Mouse (Mus musculus) forebrain, embryonic 16.5 days (tissue): ENCODE results near the gene Ccnf. TPM values are rescaled to one million over a fixed set of nuclear protein-coding genes. Genes with fewer than 3 reads are reported as not detected.

Experiments
- ATAC-seq: fragments of 200-750 bp; cut with Nextera tagmentation; 2 replicates; pipeline ENCODE4 v1.8.0; 2017; ENCODE audit warnings: mild to moderate bottlenecking, moderate library complexity
- H3K27ac ChIP-seq: fragments of 300-500 bp; sonication (generic); 2 replicates; pipeline ENCODE4 v1.5.1; 2014; ENCODE audit warnings: low read length, control low read depth
- H3K27me3 ChIP-seq: fragments of 300-500 bp; sonication (generic); replicated peaks from 2 replicates; pipeline ENCODE4 v1.6.1; 2014; ENCODE audit warnings: low read length; ENCODE audit not compliant: control insufficient read depth, insufficient read depth
- H3K36me3 ChIP-seq: fragments of 300-500 bp; sonication (generic); 2 replicates; pipeline ENCODE4 v1.6.1; 2014; ENCODE audit not compliant: control insufficient read depth, insufficient read depth
- H3K4me1 ChIP-seq: fragments of 300-500 bp; sonication (generic); replicated peaks from 2 replicates; pipeline ENCODE4 v1.6.1; 2014; ENCODE audit warnings: low read length; ENCODE audit not compliant: control insufficient read depth, insufficient read depth
- H3K4me2 ChIP-seq: fragments of 300-500 bp; sonication (generic); 2 replicates; pipeline ENCODE4 v1.6.1; 2014; ENCODE audit warnings: mild to moderate bottlenecking, low read length, control low read depth
- H3K4me3 ChIP-seq: fragments of 300-500 bp; sonication (generic); replicated peaks from 2 replicates; pipeline ENCODE4 v1.5.1; 2014; ENCODE audit warnings: mild to moderate bottlenecking, low read length, control low read depth
- H3K9ac ChIP-seq: fragments of 300-500 bp; sonication (generic); replicated peaks from 2 replicates; pipeline ENCODE4 v1.6.1; 2014; ENCODE audit warnings: low read depth, low read length, control low read depth
- H3K9me3 ChIP-seq: fragments of 300-500 bp; sonication (generic); 2 replicates; pipeline ENCODE4 v1.6.1; 2016; ENCODE audit warnings: low read length; ENCODE audit not compliant: control insufficient read depth
- WGBS: fragments of 180-500 bp; shearing (Covaris S2); extraction: QIAGEN DNeasy Blood & Tissue Kit; methylation state at CpG from one replicate; pipeline ENCODE4 v1.1.7; 2014; 5-methylcytosine and 5-hydroxymethylcytosine counted together
- polyA plus RNA-seq: library from polyadenylated mRNA; unstranded; fragments of >200 nt; fragmentation: Nextera tagmentation; extraction: Ambion mirVana; gene quantifications from 2 replicates; pipeline ENCODE4 v1.2.1, GENCODE M21; 2015

Ccnf gene
- polyA plus RNA-seq, 1 experiment from 2014 or later, result 26.0 TPM

GRCm38 (mm10) chr17:24199252-24199651, 52.0 kb downstream of the Ccnf start:
- Histone ChIP-seq H3K36me3 (no peaks in the 10 kb centered on the region), H3K4me1 (peaks cover 34% of the 10 kb centered on the region), H3K9ac (no peak overlapping the region), H3K27me3 (no peaks in the 10 kb centered on the region), H3K9me3 (no peaks in the 10 kb centered on the region), H3K4me3 (no peak overlapping the region), H3K4me2 (no peak overlapping the region), H3K27ac (peak overlapping the region; percentile 77)
- WGBS, result 73% methylated on average over 4 of the region's 4 CpGs
- peak; percentile 69 for ATAC-seq

- no peak for ATAC-seq
- no peaks in the 10 kb centered on the region for H3K9me3 ChIP-seq
- no peak overlapping the region for H3K27ac ChIP-seq
- no peaks in the 10 kb centered on the region for H3K36me3 ChIP-seq
- no peak overlapping the region for H3K4me3 ChIP-seq
- no peak overlapping the region for H3K4me2 ChIP-seq
- peaks cover 19% of the 10 kb centered on the region for H3K4me1 ChIP-seq
- 71% methylated on average over 15 of the region's 15 CpGs for WGBS
- no peaks in the 10 kb centered on the region for H3K27me3 ChIP-seq
- no peak overlapping the region; the same call in 1 of the 2 replicates for H3K9ac ChIP-seq
Observed at GRCm38 (mm10) chr17:24197032-24197824, 54.1 kb downstream of the Ccnf start.

- Histone ChIP-seq H3K9ac (no peak overlapping the region), H3K36me3 (no peaks in the 10 kb centered on the region), H3K9me3 (no peaks in the 10 kb centered on the region), H3K4me3 (no peak overlapping the region), H3K4me1 (peaks cover 12% of the 10 kb centered on the region; the same call in 1 of the 2 replicates), H3K4me2 (no peak overlapping the region), H3K27ac (no peak overlapping the region), H3K27me3 (no peaks in the 10 kb centered on the region)
- no peak for ATAC-seq
- 63% methylated on average over 2 of the region's 2 CpGs for WGBS
Observed at GRCm38 (mm10) chr17:24195349-24195748, 55.9 kb downstream of the Ccnf start.

GRCm38 (mm10) chr17:24193769-24194168, 57.5 kb downstream of the Ccnf start:
- Histone ChIP-seq H3K36me3 (no peaks in the 10 kb centered on the region), H3K4me2 (no peak overlapping the region), H3K9ac (no peak overlapping the region), H3K27ac (no peak overlapping the region), H3K4me1 (peaks cover 3% of the 10 kb centered on the region; the same call in 1 of the 2 replicates), H3K27me3 (no peaks in the 10 kb centered on the region), H3K9me3 (no peaks in the 10 kb centered on the region), H3K4me3 (no peak overlapping the region)
- ATAC-seq, result no peak
- WGBS, result 92% methylated on average over 5 of the region's 5 CpGs

GRCm38 (mm10) chr17:24193268-24193667, 58.0 kb downstream of the Ccnf start:
- no peak overlapping the region for H3K4me3 ChIP-seq
- no peak for ATAC-seq
- H3K36me3 ChIP-seq, result peaks cover 2% of the 10 kb centered on the region; the same call in 1 of the 2 replicates
- no peaks in the 10 kb centered on the region for H3K9me3 ChIP-seq
- peaks cover 3% of the 10 kb centered on the region; the same call in 1 of the 2 replicates for H3K4me1 ChIP-seq
- no peak overlapping the region for H3K4me2 ChIP-seq
- H3K9ac ChIP-seq, result no peak overlapping the region
- no peak overlapping the region for H3K27ac ChIP-seq
- H3K27me3 ChIP-seq, result no peaks in the 10 kb centered on the region
- WGBS, result 89% methylated on average over 8 of the region's 8 CpGs

- no peak for ATAC-seq
Observed at GRCm38 (mm10) chr17:24192848-24193247, 58.4 kb downstream of the Ccnf start.

GRCm38 (mm10) chr17:24191481-24191880, 59.8 kb downstream of the Ccnf start:
- H3K4me3 ChIP-seq, result no peak overlapping the region
- H3K27me3 ChIP-seq, result no peaks in the 10 kb centered on the region
- 62% methylated on average over 4 of the region's 4 CpGs for WGBS
- H3K36me3 ChIP-seq, result peaks cover 2% of the 10 kb centered on the region; the same call in 1 of the 2 replicates
- H3K9me3 ChIP-seq, result no peaks in the 10 kb centered on the region
- H3K27ac ChIP-seq, result no peak overlapping the region
- no peak for ATAC-seq
- H3K9ac ChIP-seq, result no peak overlapping the region
- no peaks in the 10 kb centered on the region for H3K4me1 ChIP-seq
- no peak overlapping the region for H3K4me2 ChIP-seq

More at GRCm38 (mm10) chr17:24192848-24193247, 58.4 kb downstream of the Ccnf start:
- no peak overlapping the region for H3K4me2 ChIP-seq
- H3K4me3 ChIP-seq, result no peak overlapping the region
- H3K27ac ChIP-seq, result no peak overlapping the region
- H3K4me1 ChIP-seq, result peaks cover 3% of the 10 kb centered on the region; the same call in 1 of the 2 replicates
- no peaks in the 10 kb centered on the region for H3K9me3 ChIP-seq
- 85% methylated on average over 8 of the region's 8 CpGs for WGBS
- no peak overlapping the region for H3K9ac ChIP-seq
- peaks cover 2% of the 10 kb centered on the region; the same call in 1 of the 2 replicates for H3K36me3 ChIP-seq
- H3K27me3 ChIP-seq, result no peaks in the 10 kb centered on the region

GRCm38 (mm10) chr17:24190934-24191333, 60.4 kb downstream of the Ccnf start:
- Histone ChIP-seq H3K9ac (no peak overlapping the region), H3K27ac (no peak overlapping the region), H3K4me1 (no peaks in the 10 kb centered on the region), H3K4me3 (no peak overlapping the region), H3K27me3 (no peaks in the 10 kb centered on the region), H3K4me2 (no peak overlapping the region), H3K9me3 (no peaks in the 10 kb centered on the region), H3K36me3 (peaks cover 2% of the 10 kb centered on the region; the same call in 1 of the 2 replicates)
- 90% methylated on average over 2 of the region's 2 CpGs for WGBS
- no peak for ATAC-seq

- Histone ChIP-seq H3K4me2 (no peak overlapping the region), H3K4me1 (peaks cover 8% of the 10 kb centered on the region), H3K27me3 (no peaks in the 10 kb centered on the region), H3K36me3 (no peaks in the 10 kb centered on the region), H3K9ac (no peak overlapping the region), H3K27ac (no peak overlapping the region), H3K9me3 (no peaks in the 10 kb centered on the region), H3K4me3 (no peak overlapping the region)
- no peak for ATAC-seq
- WGBS, result 78% methylated on average over 3 of the region's 3 CpGs
Observed at GRCm38 (mm10) chr17:24174259-24174658, 77.0 kb downstream of the Ccnf start.
